Mouse (Mus musculus) 3T3-L1 (cell line): ENCODE measurements around the gene Mocs1.
"Not testable (repeated sequence)": the region's sequence is repeated elsewhere in the genome, so short reads cannot be mapped to it uniquely, and the experiment has no call there.

Experiments
- DNase-seq: peaks from one replicate; pipeline ENCODE4 v3.0.0-alpha.2; 2015; ENCODE audit warnings: low read depth, low spot score

The Mocs1 gene

DNA sequence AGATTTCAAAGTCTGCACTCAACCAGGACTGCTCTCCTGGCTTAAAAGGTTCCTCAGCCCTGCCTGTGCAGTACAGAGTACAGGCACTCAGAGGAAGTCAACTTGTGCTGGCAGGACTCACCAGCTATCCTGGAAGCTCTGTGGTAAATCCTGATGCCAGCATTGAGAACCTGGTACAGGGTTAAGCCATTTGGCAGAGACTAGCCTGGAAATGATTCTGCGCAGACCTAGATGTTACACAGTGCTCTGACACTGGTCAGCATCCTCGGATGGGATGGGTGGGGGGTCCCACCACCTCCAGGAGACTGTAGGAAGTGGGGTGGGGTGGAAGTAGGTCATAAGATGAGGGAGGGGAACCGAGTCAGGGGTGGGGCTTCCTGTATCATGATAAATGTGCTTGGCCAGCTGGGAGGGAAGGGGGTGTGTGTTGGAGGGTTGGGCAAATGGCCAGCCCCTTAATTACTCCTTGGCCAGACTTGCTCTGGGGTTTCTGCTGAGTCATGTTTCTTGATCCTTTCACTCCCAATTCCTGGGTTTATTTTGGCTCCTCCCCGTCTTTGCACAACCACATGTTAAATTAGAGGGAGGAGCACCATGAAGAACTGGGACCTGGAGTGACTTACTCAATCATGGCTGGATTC, 4.0 kb downstream of the Mocs1 start:
- DNase-seq: peak; percentile 97

- DNase-seq: no peak
Measured at GRCm38 (mm10) chr17:49433071-49433470, 4.9 kb downstream of the Mocs1 start.

DNA sequence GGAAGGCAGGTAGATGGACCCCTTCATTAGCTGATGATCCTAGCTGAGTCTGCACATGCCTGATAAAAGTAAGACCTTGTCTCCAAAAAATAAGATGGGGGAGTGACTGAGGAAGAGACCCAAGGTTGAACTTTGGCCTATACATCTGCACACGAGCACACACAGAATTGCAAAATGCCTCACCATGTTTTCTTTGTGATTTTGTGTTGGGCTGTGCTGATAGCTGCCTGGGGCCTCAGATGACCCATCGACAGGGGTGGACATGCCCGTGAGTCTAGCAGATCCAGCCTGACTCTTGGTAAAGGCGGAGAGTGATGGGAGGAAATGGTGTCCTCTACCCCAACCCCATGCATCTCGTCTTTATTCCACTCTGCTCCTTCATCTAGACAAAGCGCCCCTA, 6.1 kb downstream of the Mocs1 start:
- peak; percentile 33 for DNase-seq

- DNase-seq: no peak
Measured at GRCm38 (mm10) chr17:49435081-49435480, 6.9 kb downstream of the Mocs1 start.

- DNase-seq: no peak
Measured at GRCm38 (mm10) chr17:49436631-49437030, 8.5 kb downstream of the Mocs1 start.

DNA sequence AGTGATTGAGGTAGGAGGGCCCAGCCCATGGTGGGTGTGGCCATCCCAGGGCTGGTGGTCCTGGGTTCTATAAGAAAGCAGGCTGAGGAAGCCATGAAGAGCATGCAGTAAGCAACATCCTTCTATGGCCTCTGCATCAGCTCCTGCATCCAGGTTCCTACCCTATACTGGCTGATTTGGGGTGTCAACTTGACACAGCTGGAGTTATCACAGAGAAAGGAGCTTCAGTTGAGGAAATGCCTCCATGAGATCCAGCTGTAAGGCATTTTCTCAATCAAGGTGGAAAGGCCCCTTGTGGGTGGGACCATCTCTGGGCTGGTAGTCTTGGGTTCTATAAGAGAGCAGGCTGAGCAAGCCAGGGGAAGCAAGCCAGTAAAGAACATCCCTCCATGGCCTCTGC, 9.1 kb downstream of the Mocs1 start:
- not testable (repeated sequence) for DNase-seq

- no peak for DNase-seq
Measured at GRCm38 (mm10) chr17:49438822-49439574, 10.8 kb downstream of the Mocs1 start.

DNA sequence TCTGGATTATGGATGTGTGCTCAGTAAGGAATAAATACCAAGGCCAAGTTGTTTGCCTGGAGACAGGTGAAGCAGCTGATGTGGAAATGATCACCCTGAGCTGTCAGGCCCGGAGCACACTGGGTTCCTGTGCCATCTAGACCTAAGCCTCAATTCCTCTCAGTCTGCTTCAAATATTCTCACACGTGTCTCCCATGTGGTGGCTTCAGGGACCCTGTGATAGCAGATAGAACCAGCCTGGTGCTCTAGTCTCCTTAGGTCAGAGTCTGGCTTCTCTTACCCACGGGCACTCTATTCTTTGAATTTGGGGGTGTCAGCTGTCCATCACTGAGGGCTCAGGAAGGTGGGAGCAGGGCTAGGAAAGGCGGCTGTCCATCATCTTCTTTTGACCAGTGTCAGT, 11.5 kb downstream of the Mocs1 start:
- DNase-seq: no peak

GRCm38 (mm10) chr17:49440331-49441130, 12.4 kb downstream of the Mocs1 start:
- DNase-seq: no peak

DNA sequence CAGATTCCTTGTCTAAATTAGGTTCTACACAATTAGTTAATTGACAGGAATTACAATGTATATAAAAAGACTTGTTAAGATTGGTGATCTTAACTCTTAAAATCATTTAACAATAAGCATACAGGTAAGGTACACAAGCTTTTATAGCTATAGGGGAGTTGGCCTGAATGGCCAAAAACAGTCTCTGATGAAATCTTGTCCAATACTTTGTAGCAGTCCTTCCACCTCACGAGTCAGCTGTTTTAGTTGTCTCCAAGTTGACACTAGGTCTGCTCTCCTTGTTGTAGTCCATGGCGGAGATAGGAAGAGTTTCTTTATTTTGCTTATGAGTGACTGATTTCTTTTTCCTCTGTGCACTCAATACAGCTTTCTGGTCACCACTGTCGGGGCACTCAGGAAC, 14.7 kb downstream of the Mocs1 start:
- not testable (repeated sequence) for DNase-seq

DNA sequence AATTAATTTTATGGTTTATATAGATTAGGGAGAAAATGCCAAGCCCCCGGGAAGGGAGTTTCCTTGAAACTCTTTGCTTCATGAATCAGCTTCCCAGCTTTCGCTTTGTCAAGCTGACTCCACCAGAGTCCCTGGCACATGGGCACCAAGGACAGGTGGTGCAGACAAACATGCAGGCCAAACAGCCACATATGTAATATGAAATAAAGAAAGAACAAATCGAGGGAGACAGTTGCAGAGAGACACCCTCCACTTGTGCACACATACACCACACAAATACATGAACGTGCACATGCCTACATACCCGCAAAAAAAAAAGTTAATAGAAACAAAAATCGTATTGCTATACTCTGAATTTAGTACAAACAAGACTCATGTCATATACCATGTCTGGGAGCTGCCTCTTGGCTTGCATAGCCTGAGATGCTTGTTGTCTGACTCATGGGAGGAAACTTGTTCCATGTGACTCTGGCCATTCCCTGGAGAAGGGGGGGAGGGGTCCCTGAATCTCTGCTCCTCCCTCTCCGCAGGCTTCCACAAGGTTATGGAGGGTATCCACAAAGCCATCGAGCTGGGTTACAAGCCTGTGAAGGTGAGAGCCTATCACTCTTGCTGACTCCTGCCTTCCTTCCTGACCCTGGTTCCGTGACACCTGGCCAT, 20.5 kb downstream of the Mocs1 start:
- DNase-seq: peak; percentile 77

GRCm38 (mm10) chr17:49449230-49449608, 21.1 kb downstream of the Mocs1 start:
- no peak for DNase-seq

GRCm38 (mm10) chr17:49450922-49451321, 22.8 kb downstream of the Mocs1 start:
- no peak for DNase-seq

- DNase-seq: peak; percentile 59
Measured at GRCm38 (mm10) chr17:49456334-49456733, 28.2 kb downstream of the Mocs1 start.

GRCm38 (mm10) chr17:49457833-49458232, 29.7 kb downstream of the Mocs1 start:
- no peak for DNase-seq

- no peak for DNase-seq
Measured at GRCm38 (mm10) chr17:49458386-49458785, 30.2 kb downstream of the Mocs1 start.

- no peak for DNase-seq
Measured at GRCm38 (mm10) chr17:49464884-49465283, 36.7 kb downstream of the Mocs1 start.

- peak; percentile 84 for DNase-seq
Measured at GRCm38 (mm10) chr17:49468223-49468622, 40.1 kb downstream of the Mocs1 start.

DNA sequence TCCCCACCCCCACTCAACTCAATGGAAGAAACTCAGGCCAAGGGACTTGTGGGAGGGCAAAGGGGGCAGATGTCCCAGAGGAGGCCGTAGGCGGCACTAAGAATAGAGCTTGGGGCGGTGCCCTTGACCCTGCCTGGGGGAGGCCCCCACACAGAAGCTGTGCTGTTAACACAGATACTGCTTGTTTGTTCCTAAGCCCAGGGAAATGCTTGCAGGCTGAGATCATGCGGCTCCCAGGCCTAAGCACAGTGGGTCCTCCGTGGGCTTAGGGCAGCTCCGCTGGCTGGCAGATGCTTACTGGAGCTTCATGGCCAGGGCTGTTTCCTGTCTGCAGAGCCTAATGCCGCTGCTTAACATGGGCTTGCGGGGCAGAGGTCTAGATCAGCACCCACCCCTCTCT, 44.5 kb downstream of the Mocs1 start:
- DNase-seq: peak; percentile 61

- DNase-seq: peak; percentile 86
Measured at GRCm38 (mm10) chr17:49474051-49474450, 45.9 kb downstream of the Mocs1 start.

- peak; percentile 64 for DNase-seq
Measured at GRCm38 (mm10) chr17:49475174-49475573, 47.0 kb downstream of the Mocs1 start.

DNA sequence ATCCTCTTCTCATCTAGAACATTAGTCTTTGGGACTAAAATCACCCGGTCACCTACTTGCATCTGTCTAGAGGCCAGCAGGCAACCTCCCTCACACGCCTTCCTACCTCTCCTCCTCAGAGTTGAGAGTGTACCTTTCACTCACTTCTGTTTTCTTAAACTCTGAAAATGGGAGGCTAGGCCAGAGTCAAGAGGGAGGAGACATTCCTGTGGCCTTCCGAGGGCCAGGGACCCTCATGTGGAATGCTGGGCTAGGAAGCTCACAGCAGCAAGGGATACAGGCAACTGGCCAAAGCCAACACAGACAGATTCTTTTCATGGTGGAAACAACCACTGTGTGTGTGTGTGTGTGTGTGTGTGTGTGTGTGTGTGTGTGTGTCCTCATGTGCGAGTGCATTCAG, 49.2 kb downstream of the Mocs1 start:
- DNase-seq: peak; percentile 93
